Mouse (Mus musculus): ENCODE results near the gene Thy1.
A peak's percentile ranks its signal among the peaks of the same experiment; 100 is the strongest.

Thy1 gene

DNA sequence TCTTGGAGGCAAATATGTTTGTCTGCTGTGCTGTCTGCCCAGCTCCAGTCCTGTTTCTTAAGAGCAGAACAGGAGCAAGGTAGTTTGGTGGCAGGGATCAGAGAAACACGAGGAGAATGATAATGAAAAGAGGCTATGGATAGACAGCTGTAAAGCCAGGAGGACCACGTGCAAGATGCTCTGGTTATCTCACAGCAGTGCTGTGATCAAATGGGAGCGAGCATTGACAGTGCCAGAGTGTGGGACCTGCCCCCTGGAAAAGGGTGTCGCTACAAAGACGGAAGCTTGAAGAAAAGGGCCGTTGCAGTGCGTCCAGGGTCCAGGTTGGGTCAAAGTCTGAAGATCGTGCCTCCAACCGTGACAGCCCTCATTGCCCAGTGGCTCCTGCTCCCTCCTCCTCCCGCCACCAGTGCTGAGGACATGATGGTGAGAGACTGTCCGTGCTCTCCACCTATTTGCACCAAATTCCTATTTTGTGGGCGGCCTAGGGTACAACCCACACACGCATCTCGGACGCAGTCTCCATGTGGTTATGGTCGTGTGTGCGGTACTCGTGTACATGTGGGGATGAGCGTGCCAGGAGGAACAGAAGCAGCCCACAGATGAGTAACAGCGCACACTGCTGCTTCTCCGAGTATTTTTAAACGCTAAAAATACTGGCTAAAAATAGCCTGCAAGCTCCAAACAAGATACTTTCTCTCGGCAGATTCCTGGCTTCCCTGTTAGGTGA lies 40.4 kb downstream of the Thy1 start:
- peak; percentile 91 for DNase-seq

DNA sequence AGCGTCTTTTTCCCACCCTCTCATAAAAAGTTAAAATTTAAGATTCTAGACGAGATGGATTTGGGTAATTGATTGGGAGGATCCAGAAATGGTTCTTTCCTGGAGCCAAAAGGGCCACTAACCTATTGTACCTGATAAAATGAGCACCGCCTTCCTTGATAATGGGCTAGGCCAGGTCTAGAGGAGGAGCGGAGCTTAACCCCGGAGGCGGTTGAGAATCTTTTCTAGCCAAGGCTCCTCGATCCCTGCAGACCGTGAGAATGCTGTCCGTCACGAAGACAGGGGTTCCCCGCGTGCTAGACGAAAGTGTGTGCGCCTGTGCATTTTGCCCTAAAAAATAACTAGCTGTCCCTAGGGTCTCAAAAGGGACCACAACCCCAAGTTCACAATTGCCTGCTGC lies 41.1 kb downstream of the Thy1 start:
- DNase-seq = no peak

DNA sequence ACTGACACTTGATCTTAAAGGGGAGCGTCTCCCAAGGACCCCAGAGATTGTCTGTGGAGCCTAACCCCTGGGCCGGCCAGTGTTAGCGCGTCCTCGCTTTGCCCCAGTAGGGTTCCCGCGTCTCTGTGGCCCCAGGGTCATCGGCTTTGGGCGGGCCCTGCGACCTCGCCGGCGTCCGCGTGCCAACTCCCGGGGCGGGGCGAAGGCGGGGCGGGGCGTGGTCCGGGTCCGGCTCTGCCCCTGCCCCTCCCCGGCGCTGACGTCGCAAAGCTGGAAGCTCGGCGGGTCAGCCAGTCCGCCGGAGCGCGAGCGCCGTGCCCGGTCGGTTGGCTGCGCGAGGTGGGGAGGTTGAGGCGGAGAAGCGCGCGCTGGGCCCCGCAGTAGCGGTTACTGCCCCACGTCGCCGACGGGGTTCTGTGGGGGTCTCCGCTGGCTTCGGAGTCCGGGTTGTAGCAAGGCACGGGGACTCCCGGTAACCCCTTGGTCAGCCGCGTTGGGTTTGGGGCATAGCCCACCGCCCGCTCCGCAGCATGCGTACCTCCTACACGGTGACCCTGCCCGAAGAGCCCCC lies 41.6 kb downstream of the Thy1 start:
- peak; percentile 94 for DNase-seq

DNA sequence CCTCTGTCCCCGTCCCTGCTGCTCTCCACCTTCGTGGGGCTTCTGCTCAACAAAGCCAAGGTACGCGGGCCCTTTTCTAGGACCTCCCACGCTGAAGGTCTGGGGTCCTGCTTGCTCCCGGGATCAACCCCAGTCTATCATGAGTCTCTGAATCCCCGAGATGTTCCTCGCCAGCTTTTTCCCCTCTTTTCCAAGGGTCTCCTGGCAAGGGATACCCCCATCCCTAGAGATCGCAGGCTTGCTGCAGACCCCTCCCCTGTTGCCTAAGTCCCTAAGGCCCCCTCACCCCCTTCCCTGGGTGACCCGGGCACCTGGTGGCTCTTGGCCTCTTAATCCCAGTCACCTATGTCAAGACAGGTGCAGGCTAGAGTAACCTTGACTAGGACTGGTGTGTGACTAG lies 42.1 kb downstream of the Thy1 start:
- no peak for DNase-seq

DNA sequence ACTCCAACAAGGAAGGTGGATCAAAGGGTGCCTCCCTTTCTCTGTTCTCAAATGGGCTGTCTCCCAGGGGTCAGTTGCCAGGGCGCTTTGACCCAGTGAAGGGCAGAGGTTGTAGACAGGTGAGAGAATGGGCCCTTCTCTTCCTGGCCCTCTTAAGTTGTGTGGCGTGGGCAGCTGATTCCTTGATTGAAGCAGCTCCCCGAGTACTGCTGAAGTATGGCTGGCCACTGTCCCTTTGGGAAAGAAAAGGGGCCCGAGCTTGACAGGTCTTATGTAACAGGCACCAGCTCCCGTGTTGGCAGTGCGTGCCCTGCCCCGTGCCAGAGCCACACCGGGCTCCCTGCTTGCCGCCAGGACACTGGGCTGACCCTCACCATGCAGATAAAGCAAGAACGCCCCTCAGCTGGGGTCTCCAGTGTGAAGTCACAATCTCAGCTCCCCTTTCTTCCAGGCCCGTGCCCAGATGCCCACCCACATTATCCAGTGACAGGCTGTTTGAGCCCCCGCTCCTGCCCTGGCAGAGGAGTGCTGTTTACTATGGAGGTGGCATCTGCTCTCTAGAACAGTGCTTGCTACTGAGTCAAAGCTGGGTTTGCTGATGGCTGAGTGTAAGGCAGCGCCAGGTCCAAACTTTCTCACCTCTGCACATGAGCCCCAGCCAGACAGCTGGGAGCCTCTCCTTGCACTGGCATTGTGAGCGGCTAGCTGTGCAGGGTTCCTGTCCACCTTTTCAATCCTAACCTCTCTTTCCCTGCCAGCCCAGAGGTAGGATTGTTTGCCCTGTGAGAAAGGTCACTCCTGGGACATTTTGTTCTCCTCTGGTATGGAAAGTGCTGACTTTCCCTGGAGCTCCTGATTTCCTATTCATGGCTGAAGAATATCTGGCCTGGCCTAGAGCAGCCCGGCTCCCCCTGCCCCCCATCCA lies 42.8 kb downstream of the Thy1 start:
- DNase-seq = peak; percentile 88

DNA sequence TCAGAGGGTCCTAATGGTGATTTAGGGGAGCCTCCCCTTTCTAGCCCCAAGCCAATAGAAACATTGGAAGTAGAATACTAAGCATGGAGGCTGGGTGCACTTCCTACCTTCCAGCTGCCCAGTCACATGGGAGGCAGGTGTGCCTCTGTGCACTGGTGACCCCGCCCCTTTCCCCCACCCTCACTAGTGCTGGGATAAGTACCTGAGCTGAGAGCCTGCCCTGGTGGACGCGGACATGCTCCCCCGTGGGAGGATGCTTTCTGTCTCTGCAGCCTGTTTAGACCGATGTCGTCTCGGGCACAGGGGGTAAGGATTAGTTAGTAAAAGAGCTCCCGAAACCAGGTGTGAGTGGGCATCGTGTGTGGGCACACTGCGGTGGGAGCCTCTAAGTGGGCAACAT lies 43.8 kb downstream of the Thy1 start:
- DNase-seq = no peak

DNA sequence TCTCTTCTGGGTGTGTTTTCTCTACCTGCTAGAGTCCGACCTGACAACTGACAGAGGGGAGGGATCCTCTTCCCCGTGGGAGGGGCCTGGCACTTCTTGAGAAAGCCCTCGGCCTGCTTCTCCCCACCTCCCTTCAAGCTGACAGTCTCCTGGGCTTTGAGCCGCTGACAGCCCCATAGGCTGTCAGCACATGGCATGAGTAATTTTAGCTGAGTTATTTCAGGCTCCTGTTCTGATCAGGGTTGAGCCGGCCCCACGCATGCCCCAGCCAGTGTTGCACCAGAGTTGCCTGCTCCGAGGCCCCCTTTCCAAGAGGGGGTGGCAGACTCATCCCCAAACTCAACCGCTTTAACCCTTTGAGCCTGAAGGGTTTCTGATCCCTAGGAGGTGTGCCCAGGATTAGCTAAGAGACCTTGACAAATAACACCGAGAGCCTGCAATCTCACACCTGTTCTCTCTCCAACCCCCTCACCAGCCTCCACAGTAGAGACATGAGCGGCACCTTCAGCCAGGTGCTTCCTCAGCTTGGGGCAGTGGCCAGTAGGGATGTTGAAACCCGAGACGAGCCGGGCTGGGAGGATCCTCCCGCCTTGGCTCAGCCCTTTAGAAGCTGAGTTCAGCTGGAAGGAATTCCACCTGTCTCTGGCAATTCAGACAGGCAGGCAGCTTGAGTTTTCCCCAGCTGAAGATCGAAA lies 44.7 kb downstream of the Thy1 start:
- DNase-seq = peak; percentile 89

DNA sequence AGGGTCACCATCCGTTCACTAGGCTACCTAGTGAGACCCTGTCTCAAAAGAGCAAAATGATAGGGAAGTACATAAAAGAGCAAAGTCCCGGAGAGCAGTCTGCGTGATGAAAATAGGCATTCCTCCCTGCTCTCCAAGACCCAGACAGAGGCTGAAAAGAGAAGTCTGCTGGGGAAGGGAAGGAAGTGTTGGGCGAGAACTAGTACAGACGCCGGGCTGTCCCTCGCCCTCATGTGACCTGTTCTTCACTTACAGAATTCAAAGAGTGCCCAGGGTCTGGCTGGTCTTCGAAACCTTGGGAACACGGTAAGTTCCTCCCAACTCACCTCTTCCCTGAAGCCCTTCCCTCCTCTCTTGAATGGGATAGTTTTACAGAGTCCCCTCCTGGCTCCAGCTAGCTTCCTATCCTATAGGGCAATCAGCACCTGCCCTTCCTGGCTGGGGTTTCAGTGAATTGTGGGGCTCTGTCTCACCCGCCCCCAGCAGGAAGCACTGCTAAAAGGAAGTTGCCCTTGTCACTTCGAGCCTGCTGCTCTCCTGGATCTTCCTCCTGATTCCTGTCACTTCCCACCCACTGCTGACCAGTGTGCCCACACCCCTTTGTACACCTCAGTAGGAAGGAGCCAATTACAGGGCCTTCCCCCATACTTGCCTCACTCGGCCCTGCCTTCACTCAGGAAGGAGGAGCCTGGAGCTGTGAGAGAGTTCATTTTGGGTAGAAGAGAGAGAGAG lies 45.9 kb downstream of the Thy1 start:
- peak; percentile 81 for DNase-seq

DNA sequence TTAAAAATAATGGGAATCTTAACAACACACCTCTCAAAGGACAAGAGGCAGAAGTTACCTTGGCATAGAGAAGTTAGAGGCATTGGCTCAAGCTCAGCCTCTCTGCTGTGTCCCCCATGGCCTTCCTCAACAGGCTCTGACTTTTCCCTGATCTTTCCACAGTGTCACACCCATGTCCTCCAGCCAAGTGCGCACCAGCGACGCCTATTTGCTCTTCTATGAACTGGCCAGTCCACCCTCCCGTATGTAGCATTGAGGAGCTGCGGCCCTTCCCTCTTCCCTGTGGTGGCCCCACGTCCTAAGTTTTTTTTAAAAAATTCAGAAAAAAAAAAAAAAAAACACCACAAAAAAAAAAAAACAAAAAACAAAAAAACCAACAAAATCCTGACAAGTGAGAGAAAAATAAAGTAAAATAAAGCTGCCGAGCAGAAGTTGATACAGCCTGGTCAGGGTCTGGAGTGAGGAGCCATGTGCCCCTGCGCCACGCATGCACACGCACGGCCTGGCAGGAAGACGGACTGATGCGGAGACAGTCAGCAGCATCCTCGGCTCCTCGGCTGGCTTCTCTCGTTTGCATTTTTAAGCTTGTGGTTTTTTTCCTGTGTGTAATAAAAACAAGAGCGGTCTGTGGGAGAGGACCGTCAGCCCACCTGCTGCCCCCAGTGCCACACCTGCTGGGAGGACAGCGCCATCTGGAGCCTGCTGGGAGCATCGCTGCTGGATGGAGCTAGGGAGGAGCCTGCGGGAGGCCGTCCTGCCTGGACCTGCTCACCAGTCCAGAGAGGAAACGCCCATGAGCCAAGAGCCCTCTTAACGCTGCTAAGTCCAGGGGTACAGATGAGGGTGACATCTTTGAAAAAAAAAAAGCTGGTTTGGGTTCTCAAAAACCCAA lies 50.7 kb downstream of the Thy1 start:
- peak; percentile 84 for DNase-seq

DNA sequence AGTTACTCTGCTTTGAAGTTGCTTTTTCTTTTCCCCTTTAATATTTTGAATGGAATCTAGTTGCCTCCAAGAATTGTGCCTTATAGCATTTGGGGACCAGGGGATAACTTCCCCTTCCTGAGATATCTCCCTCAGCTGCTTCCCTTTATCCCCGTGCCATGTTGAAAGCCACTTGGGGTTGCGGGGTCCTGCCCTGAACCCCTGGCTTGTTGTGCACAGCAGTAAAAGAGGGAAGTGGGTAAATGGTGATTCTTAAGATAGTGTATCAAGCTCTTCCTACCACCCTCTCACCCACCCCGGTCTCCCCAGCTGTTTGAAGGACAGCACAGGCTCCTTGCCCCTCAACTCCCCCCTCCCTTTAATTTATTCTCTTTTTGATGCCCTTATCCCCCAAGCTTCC lies 51.6 kb downstream of the Thy1 start:
- no peak for DNase-seq

DNA sequence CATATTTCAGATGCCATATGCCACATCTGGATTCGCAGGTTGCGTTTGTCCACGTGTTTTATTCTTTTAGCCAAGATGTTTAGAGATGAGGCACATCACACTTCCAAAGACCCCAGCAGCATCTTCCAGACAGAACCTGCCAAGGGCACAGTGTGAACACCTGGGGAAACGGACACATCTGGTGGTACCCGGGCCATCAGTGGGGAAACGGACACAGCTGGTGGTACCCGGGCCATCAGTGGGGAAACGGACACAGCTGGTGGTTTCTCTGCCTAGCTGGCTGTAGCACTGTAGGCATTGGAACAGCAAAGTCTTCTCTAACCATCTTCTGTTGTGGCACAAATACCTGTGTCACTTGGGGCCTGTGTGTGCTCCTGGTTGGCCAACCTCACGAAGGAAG lies 52.6 kb downstream of the Thy1 start:
- no peak for DNase-seq

DNA sequence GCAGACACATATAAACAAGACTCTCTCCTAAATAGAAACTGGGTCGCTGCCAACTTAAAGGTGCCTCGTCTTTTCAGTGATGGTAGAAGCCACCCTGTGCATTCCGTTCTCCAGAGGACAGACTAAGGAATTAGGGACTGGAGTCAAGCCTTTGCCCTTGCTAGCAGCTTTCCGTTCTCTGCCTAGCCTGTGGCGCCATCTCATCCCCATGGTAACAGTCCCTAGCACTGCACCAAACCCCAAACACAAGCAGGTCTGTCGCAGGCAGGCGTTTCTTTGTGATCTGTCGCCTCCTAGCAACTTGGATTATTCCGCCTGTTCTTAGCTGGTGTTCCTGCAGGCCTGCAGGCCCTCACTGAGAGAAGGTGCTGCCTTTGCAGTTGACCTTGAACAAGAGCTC lies 53.4 kb downstream of the Thy1 start:
- peak; percentile 79 for DNase-seq
